Mouse (Mus musculus): ENCODE data around the gene 2210011C24Rik. TPM values are rescaled to one million over a fixed set of nuclear protein-coding genes. Genes with fewer than 3 reads are reported as not detected.

Gene 2210011C24Rik
- polyA plus RNA-seq, 1 experiment from 2014 or later, result 21.0 TPM

- no peak for DNase-seq (ENCODE audit: low spot score)
- no peak overlapping the region for H3K4me2 ChIP-seq (ENCODE audit: low read length)
- no peak for ATAC-seq (replicated peaks; ENCODE audit: low FRiP score, low read depth)
These were observed 44.3 kb downstream of the 2210011C24Rik start for GRCm38 (mm10) chr8:83967701-83968100.

DNA sequence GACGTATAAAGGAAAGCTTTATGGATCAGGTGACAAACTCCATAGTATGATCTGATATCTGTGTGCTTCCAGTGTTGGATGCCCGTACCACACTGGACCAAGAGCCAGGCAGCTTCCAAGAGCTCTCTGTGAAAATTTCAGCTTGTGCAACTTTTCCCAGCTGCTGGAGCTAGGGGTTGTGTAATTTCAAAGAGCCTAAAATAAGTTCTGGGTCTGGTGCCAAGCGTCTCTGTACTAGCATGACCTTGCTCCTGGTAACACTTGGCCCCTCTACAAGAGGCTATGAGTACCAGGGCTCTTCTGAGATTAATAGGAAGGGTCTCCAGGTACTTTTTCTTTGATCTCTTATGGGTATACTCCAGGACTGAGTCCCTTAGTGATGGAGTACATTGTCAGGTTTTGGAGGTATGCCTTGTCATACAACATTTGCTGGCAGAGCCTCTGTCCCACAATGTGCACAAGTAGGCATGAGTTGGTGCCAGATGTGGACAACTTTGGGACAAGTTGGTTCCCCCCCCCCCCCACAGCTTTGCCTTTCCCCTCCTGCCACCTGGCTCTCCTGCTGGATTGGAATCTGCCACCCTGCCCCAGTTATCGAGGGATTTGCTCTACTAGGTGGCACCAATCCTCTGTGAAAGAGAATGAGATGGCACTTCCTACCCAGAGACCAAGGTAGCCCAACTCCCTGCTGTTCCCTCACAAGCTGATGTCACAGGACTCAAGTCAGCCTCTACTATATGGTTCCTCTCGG lies 47.8 kb downstream of the 2210011C24Rik start:
- no peak overlapping the region for H3K4me3 ChIP-seq (replicated peaks; ENCODE audit: low read depth, low read length)
- H3K9me3 ChIP-seq (replicated peaks; ENCODE audit: low read length), result no peaks in the 10 kb centered on the region
- 89% methylated on average over 5 of the region's 5 CpGs for WGBS
- H3K9ac ChIP-seq (ENCODE audit: low read depth, low read length), result no peak overlapping the region
- no peaks in the 10 kb centered on the region for H3K27me3 ChIP-seq (ENCODE audit: insufficient read depth, low read length)
- no peak overlapping the region for H3K4me2 ChIP-seq (ENCODE audit: low read length)
- no peak for TF ChIP-seq CTCF (IDR thresholded peaks at IDR 0.05; ENCODE audit: low read depth)
- H3K36me3 ChIP-seq (ENCODE audit: insufficient read depth, low read length), result peaks cover 4% of the 10 kb centered on the region; the same call in 1 of the 2 replicates
- DNase-seq (ENCODE audit: low spot score), result no peak
- no peak for ATAC-seq (replicated peaks; ENCODE audit: low FRiP score, low read depth)
- no peak overlapping the region for H3K27ac ChIP-seq
- H3K4me1 ChIP-seq (replicated peaks; ENCODE audit: insufficient read depth, low read length), result no peaks in the 10 kb centered on the region

More at GRCm38 (mm10) chr8:83967701-83968100, 44.3 kb downstream of the 2210011C24Rik start:
- no peak for TF ChIP-seq CTCF (IDR thresholded peaks at IDR 0.05; ENCODE audit: low read depth)
- no peak overlapping the region for H3K27ac ChIP-seq
- H3K4me1 ChIP-seq (replicated peaks; ENCODE audit: insufficient read depth, low read length), result no peaks in the 10 kb centered on the region
- H3K4me3 ChIP-seq (replicated peaks; ENCODE audit: low read depth, low read length), result no peak overlapping the region
- no peaks in the 10 kb centered on the region for H3K9me3 ChIP-seq (replicated peaks; ENCODE audit: low read length)
- H3K27me3 ChIP-seq (ENCODE audit: insufficient read depth, low read length), result no peaks in the 10 kb centered on the region
- no peak overlapping the region for H3K9ac ChIP-seq (ENCODE audit: low read depth, low read length)
- WGBS, result 95% methylated on average over 7 of the region's 7 CpGs
- H3K36me3 ChIP-seq (ENCODE audit: insufficient read depth, low read length), result peaks cover 4% of the 10 kb centered on the region; the same call in 1 of the 2 replicates

MicroRNAs encoded within 50 kb of the gene (microRNA counts, 519-probe panel; counts per million panel counts)
- microRNA mmu-miR-1199, result 330 counts per million, percentile 68 among the panel's probes with 10 or more counts

Small RNAs within 50 kb of the gene (microRNA-seq; reads per million reads assigned to microRNA genes)
- 6.2 reads per million, percentile 18 among the genes with 10 or more reads in this experiment for gene Mir1199
- 1.8 reads per million for gene Mir8111

Other genes starting within 250 kb of the 2210011C24Rik start
- 11.5 and 14.4 TPM in 2 replicates for gene Adgrl1, start 112.1 kb downstream of the 2210011C24Rik start, polyA plus RNA-seq (2015; fragmentation: Nextera tagmentation; extraction: Ambion mirVana)
- gene Gm10644, start 57.0 kb downstream of the 2210011C24Rik start, polyA plus RNA-seq (2015; fragmentation: Nextera tagmentation; extraction: Ambion mirVana), result 0.46 and 0.47 TPM in 2 replicates
- gene Asf1b, start 56.7 kb downstream of the 2210011C24Rik start, polyA plus RNA-seq (2015; fragmentation: Nextera tagmentation; extraction: Ambion mirVana), result 23.0 and 27.8 TPM in 2 replicates
- 104 and 109 TPM in 2 replicates for gene Prkaca, start 39.2 kb downstream of the 2210011C24Rik start, polyA plus RNA-seq (2015; fragmentation: Nextera tagmentation; extraction: Ambion mirVana)
- 6.7 and 7.2 TPM in 2 replicates for gene Samd1, start 14.5 kb downstream of the 2210011C24Rik start, polyA plus RNA-seq (2015; fragmentation: Nextera tagmentation; extraction: Ambion mirVana)
- gene 1700067K01Rik, start 10.7 kb downstream of the 2210011C24Rik start, polyA plus RNA-seq (2015; fragmentation: Nextera tagmentation; extraction: Ambion mirVana), result 1.1 and 1.7 TPM in 2 replicates
- gene Palm3, start 9.3 kb upstream of the 2210011C24Rik start, polyA plus RNA-seq (2015; fragmentation: Nextera tagmentation; extraction: Ambion mirVana), result 12.7 and 15.7 TPM in 2 replicates
- gene Il27ra, start 30.4 kb upstream of the 2210011C24Rik start, polyA plus RNA-seq (2015; fragmentation: Nextera tagmentation; extraction: Ambion mirVana), result 1.2 and 1.3 TPM in 2 replicates
- not detected in 2 replicates for gene Rln3, start 32.8 kb upstream of the 2210011C24Rik start, polyA plus RNA-seq (2015; fragmentation: Nextera tagmentation; extraction: Ambion mirVana)
- gene Gm10643, start 53.0 kb upstream of the 2210011C24Rik start, polyA plus RNA-seq (2015; fragmentation: Nextera tagmentation; extraction: Ambion mirVana), result 1.8 TPM in 2 replicates
- 6.7 and 7.4 TPM in 2 replicates for gene Rfx1, start 54.7 kb upstream of the 2210011C24Rik start, polyA plus RNA-seq (2015; fragmentation: Nextera tagmentation; extraction: Ambion mirVana)
- 7.5 TPM in 2 replicates for gene Dcaf15, start 92.6 kb upstream of the 2210011C24Rik start, polyA plus RNA-seq (2015; fragmentation: Nextera tagmentation; extraction: Ambion mirVana)
- gene Podnl1, start 113.8 kb upstream of the 2210011C24Rik start, polyA plus RNA-seq (2015; fragmentation: Nextera tagmentation; extraction: Ambion mirVana), result 0.05 and 0.14 TPM in 2 replicates
- 17.2 and 19.1 TPM in 2 replicates for gene Cc2d1a, start 135.8 kb upstream of the 2210011C24Rik start, polyA plus RNA-seq (2015; fragmentation: Nextera tagmentation; extraction: Ambion mirVana)
- gene 4930432K21Rik, start 135.9 kb upstream of the 2210011C24Rik start, polyA plus RNA-seq (2015; fragmentation: Nextera tagmentation; extraction: Ambion mirVana), result 1.3 and 1.6 TPM in 2 replicates
- gene Nanos3, start 173.0 kb upstream of the 2210011C24Rik start, polyA plus RNA-seq (2015; fragmentation: Nextera tagmentation; extraction: Ambion mirVana), result 8.6 and 9.6 TPM in 2 replicates
- 10.5 and 11.0 TPM in 2 replicates for gene Zswim4, start 224.9 kb upstream of the 2210011C24Rik start, polyA plus RNA-seq (2015; fragmentation: Nextera tagmentation; extraction: Ambion mirVana)
- 373 and 388 TPM in 2 replicates for gene D8Ertd738e, start 237.5 kb upstream of the 2210011C24Rik start, polyA plus RNA-seq (2015; fragmentation: Nextera tagmentation; extraction: Ambion mirVana)
- gene Mri1, start 245.2 kb upstream of the 2210011C24Rik start, polyA plus RNA-seq (2015; fragmentation: Nextera tagmentation; extraction: Ambion mirVana), result 80.4 and 81.6 TPM in 2 replicates